Mouse (Mus musculus) C2C12 (cell line): ENCODE data around the gene Cyp24a1.

Experiments used
- CEBPB ChIP-seq: IDR thresholded peaks from one replicate; pipeline ENCODE4 v1.6.1; 2011; ENCODE audit warnings: low read depth, mild to moderate bottlenecking, control low read depth, moderate library complexity
- CTCF ChIP-seq: IDR thresholded peaks from one replicate; pipeline ENCODE4 v1.5.1; 2011; ENCODE audit not compliant: control insufficient read depth, insufficient read depth, insufficient read length
- MYOD1 ChIP-seq: IDR thresholded peaks from one replicate; pipeline ENCODE4 v1.6.1; 2011; ENCODE audit warnings: low read depth; ENCODE audit not compliant: control insufficient read depth, insufficient read length
- USF1 ChIP-seq: IDR thresholded peaks from one replicate; pipeline ENCODE4 v1.6.1; 2011; ENCODE audit warnings: low read depth, mild to moderate bottlenecking, control low read depth, moderate library complexity

DNA sequence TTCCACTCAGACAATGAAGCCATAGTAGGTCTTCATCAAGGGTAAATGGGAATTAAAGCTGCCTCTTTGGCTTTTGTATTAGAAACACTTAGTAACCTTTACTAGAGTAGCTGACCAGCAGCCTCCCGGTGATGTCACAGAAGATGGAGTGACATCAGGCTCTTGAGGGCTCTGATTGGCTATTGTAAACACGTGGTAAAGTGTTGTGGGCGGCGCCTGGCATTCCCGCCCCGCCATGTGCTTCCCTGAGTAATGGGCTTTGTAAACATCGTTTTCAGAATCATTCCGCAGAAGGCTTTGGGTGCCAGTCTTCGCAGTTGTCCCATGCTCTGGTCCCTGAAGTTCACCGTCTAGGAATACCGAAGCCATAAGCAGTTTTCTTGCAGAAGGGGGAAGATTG, 13.0 kb downstream of the Cyp24a1 start:
- TF ChIP-seq CTCF (no peak), CEBPB (no peak), USF1 (no peak), MYOD1 (no peak)
